Mouse (Mus musculus): ENCODE measurements around the gene H2al1f.

GRCm38 (mm10) chrX:11360823-11361222 is 45.9 kb downstream of the H2al1f start:
- TF ChIP-seq NRF1 (IDR thresholded peaks at IDR 0.05; ENCODE audit: insufficient read depth, low read depth, low read length, poor library complexity, severe bottlenecking) (no peak), CTCF (IDR thresholded peaks at IDR 0.05 in 2 of 3, conservative IDR thresholded peaks at IDR 0.05 in 1 of 3; ENCODE audit: control insufficient read depth in 1 of 3, insufficient read depth in 1 of 3, low read depth in 2 of 3, low read length in 3 of 3, poor library complexity in 1 of 3, severe bottlenecking in 1 of 3) (no peak), POLR2A (IDR thresholded peaks at IDR 0.05; ENCODE audit: control insufficient read depth in 1 of 2, insufficient read depth in 1 of 2, low read depth in 1 of 2, low read length in 2 of 2, poor library complexity in 1 of 2) (no peak), ZMIZ1 (IDR thresholded peaks at IDR 0.05; ENCODE audit: low read depth, low read length) (no peak), ZNF384 (IDR thresholded peaks at IDR 0.05; ENCODE audit: low read depth, low read length) (no peak)
